Comparison of ENCODE assay signal across 20 mouse cellular contexts in the genomic region with DNA sequence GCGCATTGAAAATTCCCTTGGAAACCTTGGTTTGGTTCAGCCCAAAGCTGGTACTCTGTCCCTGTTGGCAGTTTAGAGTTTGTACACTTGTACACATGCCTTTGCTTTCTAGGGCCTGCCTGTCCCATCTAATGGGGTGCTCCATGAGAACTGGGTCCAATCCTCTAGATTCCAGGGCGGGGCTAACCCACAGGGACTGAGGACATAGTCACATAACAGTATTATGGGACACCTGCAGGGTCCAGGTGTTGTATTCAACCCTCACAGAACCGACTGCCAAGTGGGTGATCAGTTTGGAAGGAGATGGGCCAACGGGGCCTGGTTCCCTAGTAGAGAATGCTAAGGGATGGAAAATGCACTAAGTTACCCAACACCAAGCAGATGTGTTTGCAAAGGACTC. TPM values are rescaled to one million over a fixed set of nuclear protein-coding genes. Genes with fewer than 3 reads are reported as not detected.
DNase-seq lines count a peak whose midpoint lies in the region; ATAC-seq and TF ChIP-seq lines count a peak whose summit lies in the region.
"Had no signal": no experiment of that assay in that cellular context is flagged by ENCODE, and none has a peak within 500 bp of the region (broad histone marks: within the 10 kb centered on the region; RNA-seq: fewer than 3 reads in every experiment).

No protein-coding gene starts in this region.

- H3K36me3 ChIP-seq in heart, adult 2 months (ENCODE audit: control insufficient read depth, insufficient read depth, low read length): peaks cover 2% of the 10 kb centered on the region; the same call in 1 of the 2 replicates
- peaks cover 34% of the 10 kb centered on the region for H3K36me3 ChIP-seq in lung, embryonic 16.5 days (ENCODE audit: control insufficient read depth, insufficient read depth, low read length)

- ATAC-seq in lung, embryonic 16.5 days (ENCODE audit: low read depth): no peak
- ATAC-seq: forebrain, embryonic 13.5 days; forebrain, embryonic 16.5 days; hindbrain, postnatal 0 days; Patski had no signal

- no peak overlapping the region for H3K4me2 ChIP-seq in lung, embryonic 16.5 days (ENCODE audit: low read depth, low read length)
- H3K4me2 ChIP-seq: forebrain, embryonic 13.5 days; heart, embryonic 12.5 days; hindbrain, embryonic 14.5 days had no signal

- no peaks in the 10 kb centered on the region for H3K27me3 ChIP-seq in heart, adult 2 months (ENCODE audit: control insufficient read depth, insufficient read depth, low read length)
- H3K27me3 ChIP-seq in lung, embryonic 16.5 days (ENCODE audit: control insufficient read depth, insufficient read depth, low read depth, low read length): no peaks in the 10 kb centered on the region
- H3K27me3 ChIP-seq: CH12.LX; forebrain, embryonic 13.5 days; heart, embryonic 12.5 days; Patski had no signal

- H3K4me1 ChIP-seq in heart, adult 2 months (ENCODE audit: control insufficient read depth, insufficient read depth, low read length): peaks cover 6% of the 10 kb centered on the region
- peaks cover 34% of the 10 kb centered on the region for H3K4me1 ChIP-seq in lung, embryonic 16.5 days (replicated peaks; ENCODE audit: control insufficient read depth, insufficient read depth, low read length)

- WGBS in heart, adult 2 months: 91% methylated on average over 4 of the region's 4 CpGs
- WGBS in lung, embryonic 16.5 days: 87% methylated on average over 4 of the region's 4 CpGs

- no peaks in the 10 kb centered on the region for H3K9me3 ChIP-seq in lung, embryonic 16.5 days (ENCODE audit: control insufficient read depth, low read length)
- H3K9me3 ChIP-seq: forebrain, embryonic 10.5 days; forebrain, embryonic 13.5 days; heart, embryonic 12.5 days had no signal

- TF ChIP-seq POLR2A in heart, adult 2 months (IDR thresholded peaks at IDR 0.05; ENCODE audit: insufficient read depth, low read depth, low read length): no peak

- no peak overlapping the region for H3K4me3 ChIP-seq in heart, adult 2 months
- H3K4me3 ChIP-seq in left cerebral cortex, adult 2 months: no peak overlapping the region
- no peak overlapping the region for H3K4me3 ChIP-seq in lung, embryonic 16.5 days (ENCODE audit: low read length)
- H3K4me3 ChIP-seq: forebrain, embryonic 10.5 days; forebrain, embryonic 13.5 days; heart, embryonic 12.5 days had no signal

- intact Hi-C loops in heart, adult 2 months (cut with DNase I): no loop called here
- intact Hi-C loops in left cerebral cortex, adult 2 months (cut with DNase I): no loop called here

- H3K9ac ChIP-seq in heart, adult 2 months (ENCODE audit: low read depth, low read length): no peak overlapping the region
- H3K9ac ChIP-seq in lung, embryonic 16.5 days (ENCODE audit: low read length): no peak overlapping the region
- H3K9ac ChIP-seq: forebrain, embryonic 13.5 days; heart, embryonic 12.5 days; hindbrain, embryonic 14.5 days had no signal

- peak; percentile 92 for DNase-seq in heart, adult 11 months
- DNase-seq in heart, adult 2 months: no peak
- DNase-seq in left cerebral cortex, adult 2 months (ENCODE audit: extremely low spot score in 1 of 2, low spot score in 2 of 2): peak in 1 of 2 experiments; percentile 11
- DNase-seq in left cerebral cortex, adult 11 months (ENCODE audit: low spot score): no peak
- DNase-seq in lung, postnatal 10 days: no peak
- DNase-seq in right cerebral cortex, adult 2 months (ENCODE audit: low spot score in 2 of 2): no peak
- DNase-seq: B cell, adult 2 months; cerebellum, adult 18-20 months; cerebellum, adult 9-10 months; cerebellum, postnatal 14 days; gastrocnemius, postnatal 25 days had no signal

- TF ChIP-seq EP300 in heart, adult 2 months (IDR thresholded peaks at IDR 0.05; ENCODE audit: insufficient read depth, low read depth, low read length): no peak

- H3K27ac ChIP-seq in heart, adult 2 months: no peak overlapping the region
- H3K27ac ChIP-seq in left cerebral cortex, adult 2 months: peak overlapping the region; percentile 57; the same call in 1 of the 2 replicates
- peak overlapping the region; percentile 3; the same call in 1 of the 2 replicates for H3K27ac ChIP-seq in lung, embryonic 16.5 days (ENCODE audit: low read length)
- H3K27ac ChIP-seq: forebrain, embryonic 10.5 days; forebrain, embryonic 13.5 days; hindbrain, embryonic 14.5 days; hindbrain, postnatal 0 days had no signal

- H3K79me2 ChIP-seq in heart, adult 2 months (replicated peaks; ENCODE audit: control insufficient read depth, insufficient read depth, low read length): no peaks in the 10 kb centered on the region

- TF ChIP-seq CTCF in heart, adult 2 months (IDR thresholded peaks at IDR 0.05): no peak
- TF ChIP-seq CTCF in left cerebral cortex, adult 2 months (IDR thresholded peaks at IDR 0.05): no peak

RNA-seq across cellular contexts. Expression of gene Nr1d1, which starts 13.2 kb away (rescaled TPM):
- 100 to 1,000 TPM in 1 of 2 experiments, 10 to 100 TPM in 1; 35.5 to 111 TPM for total RNA-seq in heart, adult 2 months (2021)
- polyA plus RNA-seq in heart, adult 2 months (2012; rRNA removed): 190 and 208 TPM in 2 replicates
- total RNA-seq in left cerebral cortex, adult 2 months (2021): 100 to 1,000 TPM in 1 of 2 experiments, 10 to 100 TPM in 1; 91.9 to 153 TPM
- polyA plus RNA-seq in lung, embryonic 16.5 days (2015; fragmentation: Nextera tagmentation; extraction: Ambion mirVana): 1.4 and 1.6 TPM in 2 replicates

RNA-seq across cellular contexts. Expression of gene Thra, which starts 21.5 kb away (rescaled TPM):
- 100 to 1,000 TPM; 103 to 105 TPM for total RNA-seq in heart, adult 2 months (2021)
- 89.4 and 104 TPM in 2 replicates for polyA plus RNA-seq in heart, adult 2 months (2012; rRNA removed)
- total RNA-seq in left cerebral cortex, adult 2 months (2021): 100 to 1,000 TPM; 730 to 768 TPM
- 36.3 and 36.4 TPM in 2 replicates for polyA plus RNA-seq in lung, embryonic 16.5 days (2015; fragmentation: Nextera tagmentation; extraction: Ambion mirVana)

RNA-seq across cellular contexts. Expression of gene Med24, which starts 32.7 kb away (rescaled TPM):
- total RNA-seq in heart, adult 2 months (2021): 10 to 100 TPM; 41.6 to 48.1 TPM
- polyA plus RNA-seq in heart, adult 2 months (2012; rRNA removed): 54.5 and 65.2 TPM in 2 replicates
- 100 to 1,000 TPM; 126 to 134 TPM for total RNA-seq in left cerebral cortex, adult 2 months (2021)
- polyA plus RNA-seq in lung, embryonic 16.5 days (2015; fragmentation: Nextera tagmentation; extraction: Ambion mirVana): 56.6 and 57.8 TPM in 2 replicates

RNA-seq across cellular contexts. Expression of gene Msl1, which starts 33.4 kb away (rescaled TPM):
- total RNA-seq in heart, adult 2 months (2021): 10 to 100 TPM; 68.9 to 75.3 TPM
- polyA plus RNA-seq in heart, adult 2 months (2012; rRNA removed): 21.9 and 44.4 TPM in 2 replicates
- 100 to 1,000 TPM; 178 to 192 TPM for total RNA-seq in left cerebral cortex, adult 2 months (2021)
- 19.4 and 20.3 TPM in 2 replicates for polyA plus RNA-seq in lung, embryonic 16.5 days (2015; fragmentation: Nextera tagmentation; extraction: Ambion mirVana)

RNA-seq across cellular contexts. Expression of gene Casc3, which starts 42.8 kb away (rescaled TPM):
- 10 to 100 TPM; 18.7 to 20.7 TPM for total RNA-seq in heart, adult 2 months (2021)
- 17.5 and 25.2 TPM in 2 replicates for polyA plus RNA-seq in heart, adult 2 months (2012; rRNA removed)
- total RNA-seq in left cerebral cortex, adult 2 months (2021): 10 to 100 TPM; 53.0 to 57.6 TPM
- 33.2 and 36.6 TPM in 2 replicates for polyA plus RNA-seq in lung, embryonic 16.5 days (2015; fragmentation: Nextera tagmentation; extraction: Ambion mirVana)

Comparison
In these comparisons a context has a peak if more than half of its experiments do, and no peak if none do; other contexts are left out.
1. RNA of gene Thra, which starts 21.5 kb away (total RNA-seq): 730 to 768 TPM in left cerebral cortex, adult 2 months; 103 to 105 TPM in heart, adult 2 months; every median in the first group is over 4 times any median in the second.